Mouse (Mus musculus) intestine, embryonic 15.5 days (tissue): ENCODE results near the gene Olfr1299. TPM values are rescaled to one million over a fixed set of nuclear protein-coding genes. Genes with fewer than 3 reads are reported as not detected.

Source experiments
- ATAC-seq: fragments of 200-750 bp; cut with Nextera tagmentation; 2 replicates; pipeline ENCODE4 v1.8.0; 2017; ENCODE audit warnings: moderate TSS enrichment, moderate library complexity
- H3K27ac ChIP-seq: fragments of 300-500 bp; sonication (generic); 2 replicates; pipeline ENCODE4 v1.5.1; 2015; ENCODE audit warnings: mild to moderate bottlenecking, inconsistent platforms
- H3K27me3 ChIP-seq: fragments of 300-500 bp; sonication (generic); replicated peaks from 2 replicates; pipeline ENCODE4 v1.6.1; 2015; ENCODE audit warnings: inconsistent platforms
- H3K36me3 ChIP-seq: fragments of 300-500 bp; sonication (generic); 2 replicates; pipeline ENCODE4 v1.6.1; 2015; ENCODE audit warnings: inconsistent platforms
- H3K4me1 ChIP-seq: fragments of 300-500 bp; sonication (generic); replicated peaks from 2 replicates; pipeline ENCODE4 v1.6.1; 2015; ENCODE audit warnings: inconsistent platforms
- H3K4me2 ChIP-seq: fragments of 300-500 bp; sonication (generic); replicated peaks from 2 replicates; pipeline ENCODE4 v1.6.1; 2015; ENCODE audit warnings: mild to moderate bottlenecking, inconsistent platforms
- H3K4me3 ChIP-seq: fragments of 300-500 bp; sonication (generic); replicated peaks from 2 replicates; pipeline ENCODE4 v1.5.1; 2015; ENCODE audit warnings: inconsistent platforms
- H3K9ac ChIP-seq: fragments of 300-500 bp; sonication (generic); 2 replicates; pipeline ENCODE4 v1.6.1; 2015; ENCODE audit warnings: inconsistent platforms
- H3K9me3 ChIP-seq: fragments of 300-500 bp; sonication (generic); 2 replicates; pipeline ENCODE4 v1.6.1; 2016; ENCODE audit warnings: inconsistent platforms
- WGBS: fragments of 180-500 bp; shearing (Covaris S2); methylation state at CpG from one replicate; pipeline ENCODE4 v1.1.7; 2015; 5-methylcytosine and 5-hydroxymethylcytosine counted together
- polyA plus RNA-seq: library from polyadenylated mRNA; unstranded; fragments of >200 nt; fragmentation: Nextera tagmentation; extraction: Ambion mirVana; gene quantifications from 2 replicates; pipeline ENCODE4 v1.2.1, GENCODE M21; 2015

The Olfr1299 gene
- polyA plus RNA-seq, result not detected in 2 replicates

- no peaks in the 10 kb centered on the region for H3K36me3 ChIP-seq
- H3K9me3 ChIP-seq, result no peaks in the 10 kb centered on the region
Measured at GRCm38 (mm10) chr2:111661119-111661518, at the start of gene Olfr1299. Gene Olfr1299, plus strand, starts transcription at chr2:111661419.

GRCm38 (mm10) chr2:111626397-111626796 is 34.8 kb upstream of the Olfr1299 start, which contains the start of gene Olfr1297:
Gene Olfr1297, minus strand, starts transcription at chr2:111626497.
- no peaks in the 10 kb centered on the region for H3K36me3 ChIP-seq
- no peak within 1 kb of the TSS for H3K4me3 ChIP-seq
- H3K27me3 ChIP-seq, result no peaks in the 10 kb centered on the region
- no peak within 1 kb of the TSS for H3K9ac ChIP-seq
- H3K4me1 ChIP-seq, result no peaks in the 10 kb centered on the region
- no peak within 1 kb of the TSS for H3K27ac ChIP-seq
- WGBS, result 76% methylated on average over 1 of the region's 1 CpGs
- ATAC-seq, result no peak
- H3K9me3 ChIP-seq, result no peaks in the 10 kb centered on the region
- no peak within 1 kb of the TSS for H3K4me2 ChIP-seq

More at GRCm38 (mm10) chr2:111661119-111661518, at the start of gene Olfr1299:
- Histone ChIP-seq H3K4me3 (no peak within 1 kb of the TSS), H3K9ac (no peak within 1 kb of the TSS), H3K27me3 (no peaks in the 10 kb centered on the region), H3K4me2 (no peak within 1 kb of the TSS), H3K4me1 (no peaks in the 10 kb centered on the region), H3K27ac (no peak within 1 kb of the TSS)
- ATAC-seq, result no peak
- WGBS, result 81% methylated on average over 4 of the region's 4 CpGs

GRCm38 (mm10) chr2:111649101-111649500 is 12.1 kb upstream of the Olfr1299 start, which contains the start of gene Olfr1298:
Gene Olfr1298, minus strand, starts transcription at chr2:111649201.
- Histone ChIP-seq H3K27ac (no peak within 1 kb of the TSS), H3K9ac (no peak within 1 kb of the TSS), H3K36me3 (no peaks in the 10 kb centered on the region), H3K4me2 (no peak within 1 kb of the TSS), H3K27me3 (no peaks in the 10 kb centered on the region), H3K4me3 (no peak within 1 kb of the TSS), H3K9me3 (no peaks in the 10 kb centered on the region), H3K4me1 (no peaks in the 10 kb centered on the region)
- 76% methylated on average over 1 of the region's 1 CpGs for WGBS
- ATAC-seq, result no peak

Other genes with a start within 250 kb of the Olfr1299 start
- not detected in 2 replicates for gene Olfr1286, start 238.3 kb upstream of the Olfr1299 start, polyA plus RNA-seq
- gene Olfr1287, start 212.3 kb upstream of the Olfr1299 start, polyA plus RNA-seq, result not detected in 2 replicates
- gene Olfr1288, start 187.3 kb upstream of the Olfr1299 start, polyA plus RNA-seq, result not detected in 2 replicates
- gene Olfr1289, start 180.6 kb upstream of the Olfr1299 start, polyA plus RNA-seq, result not detected in 2 replicates
- not detected in 2 replicates for gene Olfr1290, start 167.6 kb upstream of the Olfr1299 start, polyA plus RNA-seq
- not detected in 2 replicates for gene Olfr1291-ps1, start 164.2 kb upstream of the Olfr1299 start, polyA plus RNA-seq
- not detected in 2 replicates for gene Olfr1293-ps, start 136.2 kb upstream of the Olfr1299 start, polyA plus RNA-seq
- gene Olfr1294, start 121.1 kb upstream of the Olfr1299 start, polyA plus RNA-seq, result not detected in 2 replicates
- not detected in 2 replicates for gene Olfr1295, start 91.7 kb upstream of the Olfr1299 start, polyA plus RNA-seq
- gene Olfr1297, start 34.9 kb upstream of the Olfr1299 start, polyA plus RNA-seq, result not detected in 2 replicates
- not detected in 2 replicates for gene Olfr1298, start 12.2 kb upstream of the Olfr1299 start, polyA plus RNA-seq
- gene Olfr1301, start 89.6 kb downstream of the Olfr1299 start, polyA plus RNA-seq, result not detected in 2 replicates
- not detected in 2 replicates for gene Olfr1302, start 116.0 kb downstream of the Olfr1299 start, polyA plus RNA-seq
- not detected in 2 replicates for gene Olfr1303, start 158.9 kb downstream of the Olfr1299 start, polyA plus RNA-seq
- gene Olfr1305, start 215.7 kb downstream of the Olfr1299 start, polyA plus RNA-seq, result not detected in 2 replicates